Mouse (Mus musculus): ENCODE data around the gene Il21r. TPM values are rescaled to one million over a fixed set of nuclear protein-coding genes. Genes with fewer than 3 reads are reported as not detected.

Gene Il21r
- total and polyA plus RNA-seq, 3 experiments: 0.06 TPM; not detected in 2

GRCm38 (mm10) chr7:125670865-125671264, 67.6 kb downstream of the Il21r start:
- DNase-seq (ENCODE audit: low read depth, low spot score): no peak
- H3K4me3 ChIP-seq (ENCODE audit: control insufficient read depth in 1 of 2, insufficient read depth in 1 of 2, low read depth in 2 of 2, low read length in 2 of 2): no peak overlapping the region

GRCm38 (mm10) chr7:125671396-125671795, 68.2 kb downstream of the Il21r start:
- no peak overlapping the region for H3K9ac ChIP-seq (ENCODE audit: control insufficient read depth, low read depth, low read length, poor library complexity, severe bottlenecking)
- H3K4me3 ChIP-seq (ENCODE audit: control insufficient read depth in 1 of 2, insufficient read depth in 1 of 2, low read depth in 2 of 2, low read length in 2 of 2): no peak overlapping the region
- no peaks in the 10 kb centered on the region for H3K79me2 ChIP-seq (ENCODE audit: control insufficient read depth, insufficient read depth, low read length, poor library complexity)
- no peak overlapping the region for H3K27ac ChIP-seq (ENCODE audit: control insufficient read depth, low read depth, low read length)
- no peaks in the 10 kb centered on the region for H3K27me3 ChIP-seq (ENCODE audit: control insufficient read depth in 1 of 2, insufficient read depth in 2 of 2, low read length in 2 of 2)
- H3K4me1 ChIP-seq (ENCODE audit: control insufficient read depth in 1 of 2, insufficient read depth in 2 of 2, low read length in 2 of 2): no peaks in the 10 kb centered on the region
- TF ChIP-seq NELFE (IDR thresholded peaks at IDR 0.05; ENCODE audit: low read depth, low read length): no peak
- no peak for TF ChIP-seq USF2 (IDR thresholded peaks at IDR 0.05; ENCODE audit: borderline replicate concordance in 1 of 2, insufficient read depth in 1 of 2, low read depth in 1 of 2, low read length in 2 of 2)
- TF ChIP-seq MEF2A (IDR thresholded peaks at IDR 0.05; ENCODE audit: extremely low read depth, insufficient replicate concordance, low read depth, low read length, poor library complexity, severe bottlenecking): no peak
- TF ChIP-seq MYB (IDR thresholded peaks at IDR 0.05; ENCODE audit: low read depth, low read length): no peak
- TF ChIP-seq GATA1 (IDR thresholded peaks at IDR 0.05; ENCODE audit: low read depth, low read length): no peak
- no peak for TF ChIP-seq CHD1 (IDR thresholded peaks at IDR 0.05; ENCODE audit: low read depth, low read length)
- TF ChIP-seq ZC3H11A (IDR thresholded peaks at IDR 0.05; ENCODE audit: low read depth, low read length): no peak
- no peak for TF ChIP-seq SIN3A (IDR thresholded peaks at IDR 0.05; ENCODE audit: low read length)
- TF ChIP-seq MAX (IDR thresholded peaks at IDR 0.05; ENCODE audit: low read length): no peak
- H3K9me3 ChIP-seq (replicated peaks; ENCODE audit: insufficient read depth, low read length): no peaks in the 10 kb centered on the region
- no peak for DNase-seq (ENCODE audit: low read depth, low spot score)
- H3K36me3 ChIP-seq (ENCODE audit: control insufficient read depth in 1 of 2, insufficient read depth in 2 of 2, low read length in 2 of 2): peaks cover 0 to 30% of the 10 kb centered on the region in 2 experiments; a peak in 2 of 4 replicates

More at GRCm38 (mm10) chr7:125670865-125671264, 67.6 kb downstream of the Il21r start:
- TF ChIP-seq ZMIZ1 (IDR thresholded peaks at IDR 0.05; ENCODE audit: low read depth, low read length): no peak
- TF ChIP-seq NRF1 (IDR thresholded peaks at IDR 0.05; ENCODE audit: insufficient read depth, low read depth, low read length, poor library complexity, severe bottlenecking): no peak
- TF ChIP-seq BHLHE40 (IDR thresholded peaks at IDR 0.05; ENCODE audit: borderline replicate concordance, low read depth, low read length): no peak
- TF ChIP-seq MYB (IDR thresholded peaks at IDR 0.05; ENCODE audit: low read depth, low read length): no peak
- TF ChIP-seq TBP (IDR thresholded peaks at IDR 0.05; ENCODE audit: low read depth, low read length): no peak
- Histone ChIP-seq H3K36me3 (ENCODE audit: control insufficient read depth in 1 of 2, insufficient read depth in 2 of 2, low read length in 2 of 2) (peaks cover 0 to 30% of the 10 kb centered on the region in 2 experiments; a peak in 2 of 4 replicates), H3K27me3 (ENCODE audit: control insufficient read depth in 1 of 2, insufficient read depth in 2 of 2, low read length in 2 of 2) (no peaks in the 10 kb centered on the region), H3K27ac (ENCODE audit: control insufficient read depth, low read depth, low read length) (no peak overlapping the region), H3K79me2 (ENCODE audit: control insufficient read depth, insufficient read depth, low read length, poor library complexity) (no peaks in the 10 kb centered on the region), H3K4me1 (ENCODE audit: control insufficient read depth in 1 of 2, insufficient read depth in 2 of 2, low read length in 2 of 2) (no peaks in the 10 kb centered on the region), H3K9me3 (replicated peaks; ENCODE audit: insufficient read depth, low read length) (no peaks in the 10 kb centered on the region), H3K9ac (ENCODE audit: control insufficient read depth, low read depth, low read length, poor library complexity, severe bottlenecking) (no peak overlapping the region)

DNA sequence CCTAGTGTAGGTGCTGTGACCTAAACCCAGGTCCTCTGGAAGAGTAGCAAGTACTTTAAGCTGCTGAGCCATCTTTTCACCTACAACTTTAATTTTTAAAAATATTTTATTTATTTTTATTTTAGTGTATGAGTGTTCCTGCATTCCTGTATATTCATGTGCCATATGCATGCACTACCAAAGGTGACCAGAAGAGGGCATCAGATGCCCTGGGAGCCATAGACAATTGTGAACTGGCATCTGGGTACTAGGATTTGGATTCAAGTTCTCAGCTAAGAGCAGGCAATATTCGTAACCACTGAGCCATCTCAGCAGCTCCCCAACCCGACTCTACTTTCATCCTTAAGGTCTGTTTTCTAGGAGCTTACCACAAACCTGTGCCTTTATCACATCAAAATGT, 71.7 kb downstream of the Il21r start:
- H3K4me3 ChIP-seq (ENCODE audit: control insufficient read depth in 1 of 2, insufficient read depth in 1 of 2, low read depth in 2 of 2, low read length in 2 of 2): no peak overlapping the region
- DNase-seq (ENCODE audit: low read depth, low spot score): peak; percentile 66
- H3K79me2 ChIP-seq (ENCODE audit: control insufficient read depth, insufficient read depth, low read length, poor library complexity): no peaks in the 10 kb centered on the region
- H3K27ac ChIP-seq (ENCODE audit: control insufficient read depth, low read depth, low read length): no peak overlapping the region
- no peak overlapping the region for H3K9ac ChIP-seq (ENCODE audit: control insufficient read depth, low read depth, low read length, poor library complexity, severe bottlenecking)
- H3K4me1 ChIP-seq (ENCODE audit: control insufficient read depth in 1 of 2, insufficient read depth in 2 of 2, low read length in 2 of 2): no peaks in the 10 kb centered on the region
- H3K36me3 ChIP-seq (ENCODE audit: control insufficient read depth in 1 of 2, insufficient read depth in 2 of 2, low read length in 2 of 2): peaks cover 0 to 26% of the 10 kb centered on the region in 2 experiments; a peak in 2 of 4 replicates
- no peaks in the 10 kb centered on the region for H3K9me3 ChIP-seq (replicated peaks; ENCODE audit: insufficient read depth, low read length)
- H3K27me3 ChIP-seq (ENCODE audit: control insufficient read depth in 1 of 2, insufficient read depth in 2 of 2, low read length in 2 of 2): no peaks in the 10 kb centered on the region
- TF ChIP-seq POLR2A (IDR thresholded peaks at IDR 0.05; ENCODE audit: control insufficient read depth in 1 of 2, insufficient read depth in 1 of 2, low read depth in 1 of 2, low read length in 2 of 2, poor library complexity in 1 of 2): no peak
- no peak for TF ChIP-seq ETS1 (IDR thresholded peaks at IDR 0.05; ENCODE audit: low read depth, low read length)
- TF ChIP-seq RCOR1 (IDR thresholded peaks at IDR 0.05; ENCODE audit: low read depth, low read length): no peak
- TF ChIP-seq CHD1 (IDR thresholded peaks at IDR 0.05; ENCODE audit: low read depth, low read length): no peak
- TF ChIP-seq MEF2A (IDR thresholded peaks at IDR 0.05; ENCODE audit: extremely low read depth, insufficient replicate concordance, low read depth, low read length, poor library complexity, severe bottlenecking): no peak
- no peak for TF ChIP-seq USF1 (IDR thresholded peaks at IDR 0.05; ENCODE audit: low read depth, low read length)
- no peak for TF ChIP-seq SIN3A (IDR thresholded peaks at IDR 0.05; ENCODE audit: low read length)
- no peak for TF ChIP-seq GATA1 (IDR thresholded peaks at IDR 0.05; ENCODE audit: low read depth, low read length)
- no peak for TF ChIP-seq NELFE (IDR thresholded peaks at IDR 0.05; ENCODE audit: low read depth, low read length)
- TF ChIP-seq RAD21 (IDR thresholded peaks at IDR 0.05; ENCODE audit: low read depth, low read length): peak; percentile 40
- TF ChIP-seq HCFC1 (IDR thresholded peaks at IDR 0.05; ENCODE audit: low read depth, low read length): 0 out of 2 replicates have a peak, but pooled peaks have one; percentile 18
- no peak for TF ChIP-seq ELF1 (IDR thresholded peaks at IDR 0.05; ENCODE audit: low read depth, low read length)
- peak; percentile 64 to 87 (median 66) for TF ChIP-seq CTCF (IDR thresholded peaks at IDR 0.05 in 2 of 3, conservative IDR thresholded peaks at IDR 0.05 in 1 of 3; ENCODE audit: control insufficient read depth in 1 of 3, insufficient read depth in 1 of 3, low read depth in 2 of 3, low read length in 3 of 3, poor library complexity in 1 of 3, severe bottlenecking in 1 of 3)
- TF ChIP-seq ZMIZ1 (IDR thresholded peaks at IDR 0.05; ENCODE audit: low read depth, low read length): no peak
- TF ChIP-seq TBP (IDR thresholded peaks at IDR 0.05; ENCODE audit: low read depth, low read length): no peak
- TF ChIP-seq MAZ (IDR thresholded peaks at IDR 0.05; ENCODE audit: low read depth, low read length): no peak
- no peak for TF ChIP-seq KAT2A (conservative IDR thresholded peaks at IDR 0.05; ENCODE audit: low read depth, low read length)
- TF ChIP-seq MYC (IDR thresholded peaks at IDR 0.05; ENCODE audit: low read depth, low read length): no peak
